Mouse (Mus musculus): ENCODE measurements at regions not wholly inside any gene's neighbourhood (a gene's known extent, or its start where the extent isn't known, plus 50 kb on each side); places are given as distances from the start of the nearest gene placed in this dataset.
"Not testable (repeated sequence)": the region's sequence is repeated elsewhere in the genome, so short reads cannot be mapped to it uniquely, and the experiment has no call there.

- intact Hi-C loops (cut with DNase I): no loop called here
- DNase-seq (ENCODE audit: low spot score in 2 of 2): peak; percentile 34 to 53
Observed at GRCm38 (mm10) chr14:37571971-37572370, 436.9 kb upstream of the Ghitm start.

GRCm38 (mm10) chr14:37558258-37558657, 423.2 kb upstream of the Ghitm start:
- intact Hi-C loops (cut with DNase I): no loop called here
- DNase-seq (ENCODE audit: low spot score in 2 of 2): no peak

- intact Hi-C loops (cut with DNase I): no loop called here
- DNase-seq (ENCODE audit: low spot score in 2 of 2): no peak
Observed at GRCm38 (mm10) chr14:37523616-37524015, 388.5 kb upstream of the Ghitm start.

- intact Hi-C loops (cut with DNase I); DNase-seq (ENCODE audit: low spot score in 2 of 2): not testable (repeated sequence)
Observed at GRCm38 (mm10) chr14:37520631-37521030, 385.6 kb upstream of the Ghitm start.

GRCm38 (mm10) chr14:37505314-37505713, 370.2 kb upstream of the Ghitm start:
- intact Hi-C loops (cut with DNase I): no loop called here
- no peak for DNase-seq (ENCODE audit: low spot score in 2 of 2)

- DNase-seq (ENCODE audit: low spot score in 2 of 2): no peak
- intact Hi-C loops (cut with DNase I): no loop called here
Observed at GRCm38 (mm10) chr14:37490711-37491110, 355.6 kb upstream of the Ghitm start.

- DNase-seq (ENCODE audit: low spot score in 2 of 2): no peak
- intact Hi-C loops (cut with DNase I): no loop called here
Observed at GRCm38 (mm10) chr14:37485292-37485691, 350.2 kb upstream of the Ghitm start.

- DNase-seq (ENCODE audit: low spot score in 2 of 2): no peak
- intact Hi-C loops (cut with DNase I): no loop called here
Observed at GRCm38 (mm10) chr14:37477599-37477998, 342.5 kb upstream of the Ghitm start.

GRCm38 (mm10) chr14:37468711-37469110, 333.6 kb upstream of the Ghitm start:
- intact Hi-C loops (cut with DNase I): no loop called here

GRCm38 (mm10) chr14:37440874-37441273, 305.8 kb upstream of the Ghitm start:
- DNase-seq (ENCODE audit: low spot score in 2 of 2): no peak
- intact Hi-C loops (cut with DNase I): no loop called here

More at GRCm38 (mm10) chr14:37468711-37469110, 333.6 kb upstream of the Ghitm start:
- peak; percentile 13 to 51 for DNase-seq (ENCODE audit: low spot score in 2 of 2)

- intact Hi-C loops (cut with DNase I): no loop called here
Observed at GRCm38 (mm10) chr14:37430656-37431055, 295.6 kb upstream of the Ghitm start.

GRCm38 (mm10) chr14:37425506-37425905, 290.4 kb upstream of the Ghitm start:
- no peak for DNase-seq (ENCODE audit: low spot score in 2 of 2)
- intact Hi-C loops (cut with DNase I): no loop called here

More at GRCm38 (mm10) chr14:37430656-37431055, 295.6 kb upstream of the Ghitm start:
- DNase-seq (ENCODE audit: low spot score in 2 of 2): peak; percentile 1 to 5

GRCm38 (mm10) chr14:37421566-37421965, 286.5 kb upstream of the Ghitm start:
- intact Hi-C loops (cut with DNase I): no loop called here
- no peak for DNase-seq (ENCODE audit: low spot score in 2 of 2)

- intact Hi-C loops (cut with DNase I); DNase-seq (ENCODE audit: low spot score in 2 of 2): not testable (repeated sequence)
Observed at GRCm38 (mm10) chr14:37412583-37412982, 277.5 kb upstream of the Ghitm start.

GRCm38 (mm10) chr14:37371972-37372371, 236.9 kb upstream of the Ghitm start:
- peak in 1 of 2 experiments; percentile 15 for DNase-seq (ENCODE audit: low spot score in 2 of 2)
- intact Hi-C loops (cut with DNase I): no loop called here

GRCm38 (mm10) chr14:37361896-37362295, 226.8 kb upstream of the Ghitm start:
- intact Hi-C loops (cut with DNase I): no loop called here
- no peak for DNase-seq (ENCODE audit: low spot score in 2 of 2)

GRCm38 (mm10) chr14:37355968-37356704, 221.1 kb upstream of the Ghitm start:
- intact Hi-C loops (cut with DNase I): no loop called here
- DNase-seq (ENCODE audit: low spot score in 2 of 2): peak; percentile 80 to 88

GRCm38 (mm10) chr14:37323392-37323791, 188.3 kb upstream of the Ghitm start:
- intact Hi-C loops (cut with DNase I): no loop called here
- no peak for DNase-seq (ENCODE audit: low spot score in 2 of 2)

GRCm38 (mm10) chr14:37315239-37315895, 180.3 kb upstream of the Ghitm start:
- intact Hi-C loops (cut with DNase I): no loop called here
- no peak for DNase-seq (ENCODE audit: low spot score in 2 of 2)

- intact Hi-C loops (cut with DNase I): no loop called here
- no peak for DNase-seq (ENCODE audit: low spot score in 2 of 2)
Observed at GRCm38 (mm10) chr14:37313906-37314305, 178.8 kb upstream of the Ghitm start.

GRCm38 (mm10) chr14:37312887-37313286, 177.8 kb upstream of the Ghitm start:
- intact Hi-C loops (cut with DNase I): no loop called here
- DNase-seq (ENCODE audit: low spot score in 2 of 2): no peak

All from left cerebral cortex, postnatal 14 days (tissue).